Mouse (Mus musculus) intestine, embryonic 15.5 days (tissue): ENCODE measurements around the gene Gm527. TPM values are rescaled to one million over a fixed set of nuclear protein-coding genes. Genes with fewer than 3 reads are reported as not detected.
A peak's percentile ranks its signal among the peaks of the same experiment; 100 is the strongest.

ENCODE experiments used
- ATAC-seq: fragments of 200-750 bp; cut with Nextera tagmentation; 2 replicates; pipeline ENCODE4 v1.8.0; 2017; ENCODE audit warnings: moderate TSS enrichment, moderate library complexity
- H3K27ac ChIP-seq: fragments of 300-500 bp; sonication (generic); 2 replicates; pipeline ENCODE4 v1.5.1; 2015; ENCODE audit warnings: mild to moderate bottlenecking, inconsistent platforms
- H3K27me3 ChIP-seq: fragments of 300-500 bp; sonication (generic); replicated peaks from 2 replicates; pipeline ENCODE4 v1.6.1; 2015; ENCODE audit warnings: inconsistent platforms
- H3K36me3 ChIP-seq: fragments of 300-500 bp; sonication (generic); 2 replicates; pipeline ENCODE4 v1.6.1; 2015; ENCODE audit warnings: inconsistent platforms
- H3K4me1 ChIP-seq: fragments of 300-500 bp; sonication (generic); replicated peaks from 2 replicates; pipeline ENCODE4 v1.6.1; 2015; ENCODE audit warnings: inconsistent platforms
- H3K4me2 ChIP-seq: fragments of 300-500 bp; sonication (generic); replicated peaks from 2 replicates; pipeline ENCODE4 v1.6.1; 2015; ENCODE audit warnings: mild to moderate bottlenecking, inconsistent platforms
- H3K4me3 ChIP-seq: fragments of 300-500 bp; sonication (generic); replicated peaks from 2 replicates; pipeline ENCODE4 v1.5.1; 2015; ENCODE audit warnings: inconsistent platforms
- H3K9ac ChIP-seq: fragments of 300-500 bp; sonication (generic); 2 replicates; pipeline ENCODE4 v1.6.1; 2015; ENCODE audit warnings: inconsistent platforms
- H3K9me3 ChIP-seq: fragments of 300-500 bp; sonication (generic); 2 replicates; pipeline ENCODE4 v1.6.1; 2016; ENCODE audit warnings: inconsistent platforms
- WGBS: fragments of 180-500 bp; shearing (Covaris S2); methylation state at CpG from one replicate; pipeline ENCODE4 v1.1.7; 2015; 5-methylcytosine and 5-hydroxymethylcytosine counted together
- polyA plus RNA-seq: library from polyadenylated mRNA; unstranded; fragments of >200 nt; fragmentation: Nextera tagmentation; extraction: Ambion mirVana; gene quantifications from 2 replicates; pipeline ENCODE4 v1.2.1, GENCODE M21; 2015

Gene Gm527
- polyA plus RNA-seq = 3.3 and 3.4 TPM in 2 replicates

DNA sequence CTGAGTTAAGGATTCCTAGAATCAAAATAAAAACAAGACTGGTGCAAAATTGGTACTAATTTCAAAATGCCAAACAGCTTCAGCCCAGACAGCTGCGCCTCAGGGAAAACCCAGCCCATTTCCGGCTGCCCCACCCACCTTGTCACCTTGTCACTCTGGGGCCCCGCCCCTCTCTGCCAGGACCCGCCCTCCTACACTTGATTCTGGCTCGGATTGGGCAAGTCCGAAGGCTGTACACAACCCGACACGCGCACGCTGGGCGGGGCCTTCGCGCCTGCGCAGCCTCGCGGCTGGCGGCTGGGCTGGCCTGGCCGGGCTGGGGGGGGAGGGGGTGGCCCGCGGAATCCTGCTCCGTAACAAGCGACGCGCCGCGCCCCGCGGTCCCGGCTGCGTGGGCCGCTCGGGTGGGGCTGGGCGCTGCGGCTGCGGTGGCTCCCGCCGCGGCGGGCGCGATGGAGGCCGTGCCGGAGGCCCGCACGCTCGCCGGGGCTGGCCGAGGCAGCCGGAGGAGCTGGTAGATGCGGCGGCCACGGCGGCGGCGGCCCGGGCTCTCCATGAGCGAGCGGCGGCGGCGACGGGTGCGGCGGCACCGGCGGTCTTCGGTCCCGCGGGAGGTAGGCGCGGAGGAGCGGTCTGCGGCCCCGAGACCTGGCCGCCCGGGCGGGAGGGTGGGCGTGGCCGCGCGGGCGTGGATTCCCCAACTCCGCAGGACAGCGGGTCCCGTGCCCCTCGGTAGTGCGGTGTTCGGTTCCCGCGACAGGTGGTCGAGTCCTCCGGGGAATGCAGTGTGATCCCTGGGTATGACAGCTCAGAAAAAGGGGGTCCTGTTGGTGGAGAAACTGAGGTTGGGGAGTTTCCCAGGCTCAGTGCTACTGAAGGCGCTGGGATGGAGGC is at the start of gene Gm527:
Gene Gm527, plus strand, starts transcription at position 329 of the 894 bp plus-strand sequence.
- H3K36me3 ChIP-seq = no peaks in the 10 kb centered on the region
- peak within 1 kb of the TSS; percentile 88 for H3K4me3 ChIP-seq
- H3K4me2 ChIP-seq = peak within 1 kb of the TSS; percentile 76
- no peaks in the 10 kb centered on the region for H3K4me1 ChIP-seq
- H3K9ac ChIP-seq = peak within 1 kb of the TSS; percentile 80
- H3K27ac ChIP-seq = 0 out of 2 replicates have a peak within 1 kb of the TSS, but pooled peaks have one; percentile 22
- peak; percentile 100 for ATAC-seq
- no peaks in the 10 kb centered on the region for H3K9me3 ChIP-seq
- H3K27me3 ChIP-seq = no peaks in the 10 kb centered on the region
- WGBS = under 1% methylated on average over 71 of the region's 93 CpGs

GRCm38 (mm10) chr12:64871103-64871502 is 46.6 kb upstream of the Gm527 start:
- Histone ChIP-seq H3K9ac (no peak overlapping the region), H3K4me2 (no peak overlapping the region), H3K4me1 (no peaks in the 10 kb centered on the region), H3K36me3 (no peaks in the 10 kb centered on the region), H3K9me3 (no peaks in the 10 kb centered on the region), H3K27ac (no peak overlapping the region), H3K4me3 (no peak overlapping the region), H3K27me3 (no peaks in the 10 kb centered on the region)
- ATAC-seq = no peak
- 63% methylated on average over 4 of the region's 4 CpGs for WGBS

DNA sequence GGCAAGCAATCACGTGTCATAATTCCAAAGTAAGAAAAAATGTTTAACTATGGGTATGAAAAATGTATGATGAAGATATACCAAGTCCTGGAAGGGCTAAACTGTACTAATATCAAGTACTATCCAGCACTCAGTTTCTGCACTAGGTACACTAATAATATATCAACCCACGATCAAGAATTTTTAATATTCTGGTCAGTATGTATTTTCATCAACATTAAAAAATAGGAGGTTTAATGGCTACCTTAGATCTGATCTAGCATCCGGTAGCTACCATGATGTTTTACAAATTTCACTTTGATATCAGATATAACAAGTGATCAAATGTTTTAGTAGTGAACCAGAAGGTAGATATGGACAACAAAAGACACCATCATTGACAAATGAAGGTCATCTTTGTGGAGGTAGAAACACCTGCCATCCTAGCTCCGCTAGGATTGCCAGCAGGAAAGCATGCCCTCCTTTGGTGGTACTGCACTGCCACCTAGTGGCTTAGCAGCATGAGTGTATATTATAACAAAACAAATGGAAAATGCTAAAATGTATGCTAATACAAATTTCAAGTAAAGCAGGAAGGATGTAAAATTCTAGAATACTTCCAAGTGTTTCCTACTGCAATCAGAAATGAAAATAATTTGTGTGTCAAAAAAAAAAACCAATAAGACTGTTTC is 20.5 kb upstream of the Gm527 start:
- no peak overlapping the region for H3K27ac ChIP-seq
- H3K27me3 ChIP-seq = no peaks in the 10 kb centered on the region
- H3K4me1 ChIP-seq = no peaks in the 10 kb centered on the region
- WGBS = 46% methylated on average over 4 of the region's 4 CpGs
- H3K4me2 ChIP-seq = no peak overlapping the region
- H3K36me3 ChIP-seq = no peaks in the 10 kb centered on the region
- ATAC-seq = no peak
- no peak overlapping the region for H3K4me3 ChIP-seq
- H3K9ac ChIP-seq = no peak overlapping the region
- no peaks in the 10 kb centered on the region for H3K9me3 ChIP-seq

DNA sequence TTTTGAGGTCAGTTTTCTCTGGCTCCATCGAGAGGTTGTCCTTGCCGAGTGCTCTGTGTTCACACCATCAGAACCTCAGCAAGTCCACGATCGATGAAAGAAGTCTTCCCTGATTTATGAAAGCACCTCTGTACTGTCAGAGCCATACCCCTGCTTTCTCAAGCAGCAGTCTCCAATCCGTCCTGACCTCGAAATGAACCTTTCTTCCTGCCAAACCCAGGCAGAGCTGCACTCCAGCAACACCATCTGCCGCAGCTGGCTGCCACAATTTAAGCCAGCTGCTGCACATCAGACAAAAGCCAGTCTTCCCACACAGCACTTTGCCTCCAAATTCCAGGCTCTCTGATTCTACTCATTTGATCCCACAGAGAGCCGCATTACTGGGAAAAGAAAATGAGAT is 15.2 kb upstream of the Gm527 start:
- H3K4me3 ChIP-seq = no peak overlapping the region; the same call in 1 of the 2 replicates
- ATAC-seq = peak; percentile 94
- no peak overlapping the region for H3K9ac ChIP-seq
- H3K27ac ChIP-seq = peak overlapping the region; percentile 72
- no peaks in the 10 kb centered on the region for H3K36me3 ChIP-seq
- H3K9me3 ChIP-seq = no peaks in the 10 kb centered on the region
- no peaks in the 10 kb centered on the region; the same call in 1 of the 2 replicates for H3K4me1 ChIP-seq
- H3K27me3 ChIP-seq = no peaks in the 10 kb centered on the region
- peak overlapping the region; percentile 14 for H3K4me2 ChIP-seq
- WGBS = 29% methylated on average over 8 of the region's 8 CpGs

DNA sequence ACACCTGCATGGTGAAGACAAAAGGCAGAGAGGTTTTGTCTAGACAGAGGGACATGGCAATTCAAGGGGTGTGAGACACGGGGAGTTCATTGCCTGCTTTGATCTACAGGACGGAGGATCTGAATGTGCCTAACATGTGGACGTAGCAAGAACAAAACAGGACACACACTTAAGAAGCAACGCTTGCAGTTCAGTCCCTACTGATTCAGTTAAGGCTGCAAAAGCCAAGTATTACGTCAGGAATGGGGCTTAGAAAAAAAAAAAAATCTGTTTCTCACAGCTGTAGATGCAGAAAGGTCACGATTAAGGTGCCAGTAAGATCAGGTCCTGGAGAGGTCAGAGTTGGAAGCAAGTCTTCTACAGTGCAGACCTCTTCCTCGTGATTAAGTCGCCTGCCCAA is 14.5 kb upstream of the Gm527 start:
- Histone ChIP-seq H3K4me2 (no peak overlapping the region), H3K36me3 (no peaks in the 10 kb centered on the region), H3K9ac (no peak overlapping the region), H3K9me3 (no peaks in the 10 kb centered on the region), H3K4me3 (no peak overlapping the region), H3K27me3 (no peaks in the 10 kb centered on the region), H3K4me1 (no peaks in the 10 kb centered on the region; the same call in 1 of the 2 replicates), H3K27ac (peak overlapping the region; percentile 62)
- 42% methylated on average over 8 of the region's 8 CpGs for WGBS
- peak; percentile 29; the same call in 1 of the 2 replicates for ATAC-seq

- H3K4me3 ChIP-seq = no peak overlapping the region
- H3K27ac ChIP-seq = no peak overlapping the region
- no peaks in the 10 kb centered on the region for H3K9me3 ChIP-seq
- H3K9ac ChIP-seq = no peak overlapping the region
- no peaks in the 10 kb centered on the region for H3K27me3 ChIP-seq
- no peak overlapping the region for H3K4me2 ChIP-seq
- H3K36me3 ChIP-seq = no peaks in the 10 kb centered on the region
- ATAC-seq = no peak
- H3K4me1 ChIP-seq = no peaks in the 10 kb centered on the region
- WGBS = 68% methylated on average over 6 of the region's 6 CpGs
Measured at GRCm38 (mm10) chr12:64912996-64913395, 4.7 kb upstream of the Gm527 start.

GRCm38 (mm10) chr12:64916735-64917134 is 971 bp upstream of the Gm527 start:
- ATAC-seq = no peak
- H3K9ac ChIP-seq = no peak overlapping the region
- no peaks in the 10 kb centered on the region for H3K9me3 ChIP-seq
- no peaks in the 10 kb centered on the region for H3K27me3 ChIP-seq
- no peak overlapping the region for H3K27ac ChIP-seq
- no peak overlapping the region for H3K4me2 ChIP-seq
- no peak overlapping the region for H3K4me3 ChIP-seq
- H3K4me1 ChIP-seq = no peaks in the 10 kb centered on the region
- no peaks in the 10 kb centered on the region for H3K36me3 ChIP-seq

DNA sequence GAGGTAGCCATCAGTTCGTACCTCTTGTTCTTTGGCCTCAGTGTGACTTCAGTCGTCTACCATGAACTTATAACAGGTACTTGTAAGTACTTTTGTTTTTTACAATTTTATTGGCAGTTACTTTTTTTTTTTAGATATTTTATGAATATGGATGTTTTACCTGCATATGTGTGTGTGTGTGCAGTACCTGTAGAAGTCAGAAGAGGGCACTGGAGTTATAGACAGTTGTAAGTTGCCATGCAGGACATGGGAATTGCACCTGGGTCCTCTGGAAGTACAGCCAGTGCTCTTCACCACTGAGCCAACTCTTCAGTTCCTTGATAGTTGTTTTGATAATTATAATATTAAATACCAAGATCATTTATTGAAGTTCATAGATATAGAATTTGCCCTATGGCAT is 19.8 kb downstream of the Gm527 start:
- Histone ChIP-seq H3K4me2 (no peak overlapping the region), H3K27me3 (no peaks in the 10 kb centered on the region), H3K4me1 (no peaks in the 10 kb centered on the region), H3K9me3 (no peaks in the 10 kb centered on the region), H3K4me3 (no peak overlapping the region), H3K9ac (no peak overlapping the region), H3K27ac (no peak overlapping the region), H3K36me3 (no peaks in the 10 kb centered on the region; the same call in 1 of the 2 replicates)
- WGBS = 88% methylated on average over 2 of the region's 2 CpGs
- no peak for ATAC-seq

- peak overlapping the region; percentile 75 for H3K4me2 ChIP-seq
- H3K27ac ChIP-seq = peak overlapping the region; percentile 37; the same call in 1 of the 2 replicates
- H3K9ac ChIP-seq = peak overlapping the region; percentile 49
- H3K4me3 ChIP-seq = peak overlapping the region; percentile 74
- no peaks in the 10 kb centered on the region for H3K27me3 ChIP-seq
- 20% methylated on average over 4 of the region's 4 CpGs for WGBS
- no peak for ATAC-seq
- no peaks in the 10 kb centered on the region for H3K4me1 ChIP-seq
- H3K36me3 ChIP-seq = no peaks in the 10 kb centered on the region
- H3K9me3 ChIP-seq = no peaks in the 10 kb centered on the region
Measured at GRCm38 (mm10) chr12:64964560-64964959, 46.9 kb downstream of the Gm527 start.

- Histone ChIP-seq H3K4me3 (peak within 1 kb of the TSS; percentile 74), H3K27ac (peak within 1 kb of the TSS; percentile 79), H3K36me3 (no peaks in the 10 kb centered on the region), H3K9ac (peak within 1 kb of the TSS; percentile 80), H3K9me3 (no peaks in the 10 kb centered on the region), H3K4me1 (no peaks in the 10 kb centered on the region), H3K4me2 (peak within 1 kb of the TSS; percentile 86), H3K27me3 (no peaks in the 10 kb centered on the region)
- WGBS = under 1% methylated on average over 45 of the region's 45 CpGs
- ATAC-seq = peak; percentile 99
Measured at GRCm38 (mm10) chr12:64965124-64966026, 47.7 kb downstream of the Gm527 start, which contains the start of the genes Klhl28 and Togaram1. Gene Klhl28 (minus strand): TSS chr12:64965534. Gene Togaram1 (plus strand): TSS chr12:64965804.

GRCm38 (mm10) chr12:64966101-64966631 is 48.5 kb downstream of the Gm527 start:
- no peaks in the 10 kb centered on the region for H3K9me3 ChIP-seq
- H3K27ac ChIP-seq = peak overlapping the region; percentile 79
- peak overlapping the region; percentile 74 for H3K4me3 ChIP-seq
- H3K36me3 ChIP-seq = no peaks in the 10 kb centered on the region
- peak; percentile 34 for ATAC-seq
- under 1% methylated on average over 44 of the region's 44 CpGs for WGBS
- peak overlapping the region; percentile 86 for H3K4me2 ChIP-seq
- H3K9ac ChIP-seq = peak overlapping the region; percentile 80
- no peaks in the 10 kb centered on the region for H3K27me3 ChIP-seq
- no peaks in the 10 kb centered on the region; the same call in 1 of the 2 replicates for H3K4me1 ChIP-seq
